Mouse (Mus musculus): ENCODE results near the gene B4galt3. TPM values are rescaled to one million over a fixed set of nuclear protein-coding genes. Genes with fewer than 3 reads are reported as not detected.

Gene B4galt3
- total RNA-seq, 2 experiments from 2014 or later = 59.7 to 64.1 TPM

- intact Hi-C loops (cut with DNase I) = no loop called here
- DNase-seq (ENCODE audit: extremely low spot score in 1 of 2, low spot score in 2 of 2) = no peak
Observed at GRCm38 (mm10) chr1:171279012-171279705, 9.0 kb downstream of the B4galt3 start.

- no peak for DNase-seq (ENCODE audit: extremely low spot score in 1 of 2, low spot score in 2 of 2)
- intact Hi-C loops (cut with DNase I) = no loop called here
Observed at GRCm38 (mm10) chr1:171279721-171280120, 9.6 kb downstream of the B4galt3 start.

- intact Hi-C loops (cut with DNase I) = no loop called here
- DNase-seq (ENCODE audit: extremely low spot score in 1 of 2, low spot score in 2 of 2) = no peak
Observed at GRCm38 (mm10) chr1:171280250-171280915, 10.3 kb downstream of the B4galt3 start.

GRCm38 (mm10) chr1:171280916-171281527 is 10.9 kb downstream of the B4galt3 start, which contains the start of gene Ppox:
Gene Ppox, minus strand, starts transcription at chr1:171281186.
- intact Hi-C loops (cut with DNase I) = no loop called here
- peak; percentile 92 to 96 for DNase-seq (ENCODE audit: extremely low spot score in 1 of 2, low spot score in 2 of 2)

- DNase-seq (ENCODE audit: extremely low spot score in 1 of 2, low spot score in 2 of 2) = peak; percentile 54 to 83
- intact Hi-C loops (cut with DNase I) = no loop called here
Observed at GRCm38 (mm10) chr1:171281528-171281923, 11.4 kb downstream of the B4galt3 start.

- no peak for DNase-seq (ENCODE audit: extremely low spot score in 1 of 2, low spot score in 2 of 2)
- intact Hi-C loops (cut with DNase I) = no loop called here
Observed at GRCm38 (mm10) chr1:171282086-171282805, 12.1 kb downstream of the B4galt3 start.

- intact Hi-C loops (cut with DNase I) = no loop called here
- no peak for DNase-seq (ENCODE audit: extremely low spot score in 1 of 2, low spot score in 2 of 2)
Observed at GRCm38 (mm10) chr1:171283188-171284160, 13.3 kb downstream of the B4galt3 start.

- intact Hi-C loops (cut with DNase I) = no loop called here
- no peak for DNase-seq (ENCODE audit: extremely low spot score in 1 of 2, low spot score in 2 of 2)
Observed at GRCm38 (mm10) chr1:171284491-171284890, 14.4 kb downstream of the B4galt3 start.

- peak in 1 of 2 experiments; percentile 62 for DNase-seq (ENCODE audit: extremely low spot score in 1 of 2, low spot score in 2 of 2)
- intact Hi-C loops (cut with DNase I) = no loop called here
Observed at GRCm38 (mm10) chr1:171285096-171285892, 15.2 kb downstream of the B4galt3 start.

- intact Hi-C loops (cut with DNase I) = no loop called here
- no peak for DNase-seq (ENCODE audit: extremely low spot score in 1 of 2, low spot score in 2 of 2)
Observed at GRCm38 (mm10) chr1:171286517-171286916, 16.4 kb downstream of the B4galt3 start.

- peak; percentile 93 to 97 for DNase-seq (ENCODE audit: extremely low spot score in 1 of 2, low spot score in 2 of 2)
- intact Hi-C loops (cut with DNase I) = no loop called here
Observed at GRCm38 (mm10) chr1:171287136-171288081, 17.3 kb downstream of the B4galt3 start, which contains the start of gene Usp21. Gene Usp21, minus strand, starts transcription at chr1:171287991.

- intact Hi-C loops (cut with DNase I) = no loop called here
- DNase-seq (ENCODE audit: extremely low spot score in 1 of 2, low spot score in 2 of 2) = no peak
Observed at GRCm38 (mm10) chr1:171288328-171288727, 18.2 kb downstream of the B4galt3 start.

- no peak for DNase-seq (ENCODE audit: extremely low spot score in 1 of 2, low spot score in 2 of 2)
- intact Hi-C loops (cut with DNase I) = no loop called here
Observed at GRCm38 (mm10) chr1:171293351-171293750, 23.2 kb downstream of the B4galt3 start.

GRCm38 (mm10) chr1:171293906-171294297 is 23.8 kb downstream of the B4galt3 start:
- DNase-seq (ENCODE audit: extremely low spot score in 1 of 2, low spot score in 2 of 2) = no peak
- intact Hi-C loops (cut with DNase I) = loop anchor here (2.0 kb wide), 1 partner anchor 35 kb away; the partner anchor contains the start of gene Dedd

GRCm38 (mm10) chr1:171294298-171295062 is 24.4 kb downstream of the B4galt3 start, which contains the start of gene Ufc1:
Gene Ufc1, minus strand, starts transcription at chr1:171295024.
- intact Hi-C loops (cut with DNase I) = loop anchor here (2.0 kb wide), 1 partner anchor 34 kb away; the partner anchor contains the start of gene Dedd
- peak; percentile 78 to 87 for DNase-seq (ENCODE audit: extremely low spot score in 1 of 2, low spot score in 2 of 2)
